Comparison of ENCODE assay signal across 13 mouse cellular contexts in genomic region chr13:84056998-84057397, GRCm38 (mm10).
DNase-seq lines count a peak whose midpoint lies in the region; ATAC-seq and TF ChIP-seq lines count a peak whose summit lies in the region.
"Had no signal": no experiment of that assay in that cellular context is flagged by ENCODE, and none has a peak within 500 bp of the region (broad histone marks: within the 10 kb centered on the region; RNA-seq: fewer than 3 reads in every experiment).

No protein-coding gene starts in this region.

- H3K9ac ChIP-seq in forebrain, postnatal 0 days = peak overlapping the region; percentile 47
- H3K9ac ChIP-seq in midbrain, embryonic 13.5 days (replicated peaks) = 0 out of 2 replicates have a peak overlapping the region, but pooled peaks have one; percentile 10
- H3K9ac ChIP-seq: heart, embryonic 15.5 days had no signal

- H3K4me1 ChIP-seq in forebrain, postnatal 0 days (ENCODE audit: insufficient read depth) = peaks cover 24% of the 10 kb centered on the region
- H3K4me1 ChIP-seq in midbrain, embryonic 13.5 days (replicated peaks) = peaks cover 48% of the 10 kb centered on the region
- H3K4me1 ChIP-seq: heart, embryonic 15.5 days had no signal

- peak; percentile 39 for DNase-seq in embryo, embryonic 11 days
- no peak for DNase-seq in embryo, embryonic 10 days (ENCODE audit: low spot score)
- peak; percentile 36 for DNase-seq in cerebellum, adult 9-11 months
- DNase-seq in forebrain, postnatal 0 days = peak; percentile 77
- no peak for DNase-seq in gastrocnemius, postnatal 14 days
- DNase-seq in liver = no peak
- no peak for DNase-seq in frontal cortex, postnatal 25 days (ENCODE audit: low spot score in 2 of 2)
- DNase-seq: B cell, adult 2 months; kidney, adult 2 months; lung, postnatal 36 days; thymus, postnatal 14 days had no signal

- TF ChIP-seq CTCF in forebrain, postnatal 0 days (IDR thresholded peaks at IDR 0.05; ENCODE audit: low read depth) = no peak

- no peaks in the 10 kb centered on the region for H3K27me3 ChIP-seq in forebrain, postnatal 0 days (ENCODE audit: insufficient read depth, low read length)
- no peaks in the 10 kb centered on the region for H3K27me3 ChIP-seq in midbrain, embryonic 13.5 days
- H3K27me3 ChIP-seq: heart, embryonic 15.5 days had no signal

- H3K36me3 ChIP-seq in forebrain, postnatal 0 days (ENCODE audit: insufficient read depth) = no peaks in the 10 kb centered on the region
- no peaks in the 10 kb centered on the region for H3K36me3 ChIP-seq in midbrain, embryonic 13.5 days
- H3K36me3 ChIP-seq: heart, embryonic 15.5 days had no signal

- peak overlapping the region; percentile 92 for H3K27ac ChIP-seq in forebrain, postnatal 0 days (ENCODE audit: low read depth, low read length)
- H3K27ac ChIP-seq in midbrain, embryonic 13.5 days = peak overlapping the region; percentile 92
- H3K27ac ChIP-seq: heart, embryonic 15.5 days had no signal

- no peak overlapping the region; the same call in 1 of the 2 replicates for H3K4me3 ChIP-seq in forebrain, postnatal 0 days (ENCODE audit: low read depth, low read length)
- no peak overlapping the region for H3K4me3 ChIP-seq in midbrain, embryonic 13.5 days (replicated peaks)
- H3K4me3 ChIP-seq: heart, embryonic 15.5 days had no signal

- no peaks in the 10 kb centered on the region for H3K9me3 ChIP-seq in forebrain, postnatal 0 days (ENCODE audit: low read length)
- H3K9me3 ChIP-seq in midbrain, embryonic 13.5 days = no peaks in the 10 kb centered on the region
- H3K9me3 ChIP-seq: heart, embryonic 15.5 days had no signal

- 12% methylated on average over 5 of the region's 5 CpGs for WGBS in forebrain, postnatal 0 days
- 7% methylated on average over 5 of the region's 5 CpGs for WGBS in midbrain, embryonic 13.5 days

- intact Hi-C loops in gastrocnemius, postnatal 14 days (cut with DNase I; ENCODE audit: low total_unique reads) = no loop called here

- peak overlapping the region; percentile 35 for H3K4me2 ChIP-seq in forebrain, postnatal 0 days (ENCODE audit: low read depth)
- peak overlapping the region; percentile 19; the same call in 1 of the 2 replicates for H3K4me2 ChIP-seq in midbrain, embryonic 13.5 days (replicated peaks)
- H3K4me2 ChIP-seq: heart, embryonic 15.5 days had no signal

- peak; percentile 30 for ATAC-seq in forebrain, postnatal 0 days
- peak; percentile 70 for ATAC-seq in midbrain, embryonic 13.5 days

Comparison
In these comparisons a context has a peak if more than half of its experiments do, and no peak if none do; other contexts are left out.
1. DNase-seq: peak in embryo, embryonic 11 days (single experiment), cerebellum, adult 9-11 months (single experiment) and forebrain, postnatal 0 days (single experiment); none in embryo, embryonic 10 days (single experiment), gastrocnemius, postnatal 14 days (single experiment), liver (single experiment) and frontal cortex, postnatal 25 days (0 of 2).